Mouse (Mus musculus) heart, embryonic 13.5 days (tissue): ENCODE results near the gene Slc25a23. TPM values are rescaled to one million over a fixed set of nuclear protein-coding genes. Genes with fewer than 3 reads are reported as not detected.

Experiments
- ATAC-seq: fragments of 200-750 bp; cut with Nextera tagmentation; 2 replicates; pipeline ENCODE4 v1.8.0; 2017; ENCODE audit warnings: moderate TSS enrichment; ENCODE audit not compliant: insufficient number of reproducible peaks, low FRiP score, low TSS enrichment; ENCODE audit errors: extremely low read depth
- H3K27ac ChIP-seq: fragments of 300-500 bp; sonication (generic); replicated peaks from 2 replicates; pipeline ENCODE4 v1.5.1; 2015; ENCODE audit warnings: moderate library complexity, mild to moderate bottlenecking, inconsistent platforms
- H3K27me3 ChIP-seq: fragments of 300-500 bp; sonication (generic); replicated peaks from 2 replicates; pipeline ENCODE4 v1.6.1; 2015; ENCODE audit warnings: mild to moderate bottlenecking, inconsistent platforms
- H3K36me3 ChIP-seq: fragments of 300-500 bp; sonication (generic); 2 replicates; pipeline ENCODE4 v1.6.1; 2015; ENCODE audit warnings: mild to moderate bottlenecking, inconsistent platforms
- H3K4me1 ChIP-seq: fragments of 300-500 bp; sonication (generic); 2 replicates; pipeline ENCODE4 v1.6.1; 2015; ENCODE audit warnings: inconsistent platforms
- H3K4me2 ChIP-seq: fragments of 300-500 bp; sonication (generic); 2 replicates; pipeline ENCODE4 v1.6.1; 2015; ENCODE audit warnings: inconsistent platforms, mild to moderate bottlenecking, moderate library complexity
- H3K4me3 ChIP-seq: fragments of 300-500 bp; sonication (generic); 2 replicates; pipeline ENCODE4 v1.5.1; 2015; ENCODE audit warnings: moderate library complexity, mild to moderate bottlenecking, inconsistent platforms
- H3K9ac ChIP-seq: fragments of 300-500 bp; sonication (generic); 2 replicates; pipeline ENCODE4 v1.6.1; 2015; ENCODE audit warnings: inconsistent platforms, mild to moderate bottlenecking, moderate library complexity
- H3K9me3 ChIP-seq: fragments of 300-500 bp; sonication (generic); 2 replicates; pipeline ENCODE4 v1.6.1; 2016; ENCODE audit warnings: inconsistent platforms
- WGBS: fragments of 180-500 bp; shearing (Covaris S2); methylation state at CpG from one replicate; pipeline ENCODE4 v1.1.7; 2015; ENCODE audit warnings: mixed read lengths; 5-methylcytosine and 5-hydroxymethylcytosine counted together
- polyA plus RNA-seq: library from polyadenylated mRNA; unstranded; fragments of >200 nt; fragmentation: Nextera tagmentation; extraction: Ambion mirVana; gene quantifications from 2 replicates; pipeline ENCODE4 v1.2.1, GENCODE M21; 2015

Slc25a23 gene
- polyA plus RNA-seq, 1 experiment from 2014 or later, result 13.2 TPM

- Histone ChIP-seq H3K27me3 (no peaks in the 10 kb centered on the region), H3K27ac (no peak overlapping the region), H3K36me3 (peaks cover 70% of the 10 kb centered on the region), H3K9ac (no peak overlapping the region), H3K4me2 (no peak overlapping the region), H3K4me1 (no peaks in the 10 kb centered on the region), H3K4me3 (no peak overlapping the region), H3K9me3 (no peaks in the 10 kb centered on the region)
- no peak for ATAC-seq
- 91% methylated on average over 3 of the region's 3 CpGs for WGBS
Measured at GRCm38 (mm10) chr17:57048816-57049215, 10.8 kb downstream of the Slc25a23 start.

GRCm38 (mm10) chr17:57047406-57047805 lies 12.3 kb downstream of the Slc25a23 start:
- Histone ChIP-seq H3K9ac (no peak overlapping the region), H3K27me3 (no peaks in the 10 kb centered on the region), H3K4me3 (no peak overlapping the region), H3K4me2 (no peak overlapping the region), H3K27ac (no peak overlapping the region), H3K4me1 (peaks cover 6% of the 10 kb centered on the region), H3K36me3 (peaks cover 56% of the 10 kb centered on the region), H3K9me3 (no peaks in the 10 kb centered on the region)
- ATAC-seq, result no peak
- 25% methylated on average over 5 of the region's 5 CpGs for WGBS

- Histone ChIP-seq H3K4me3 (no peak within 1 kb of the TSS), H3K27ac (no peak within 1 kb of the TSS), H3K4me1 (peaks cover 7% of the 10 kb centered on the region), H3K36me3 (peaks cover 17% of the 10 kb centered on the region), H3K9me3 (no peaks in the 10 kb centered on the region), H3K9ac (no peak within 1 kb of the TSS), H3K27me3 (peaks cover 40% of the 10 kb centered on the region), H3K4me2 (no peak within 1 kb of the TSS)
- 64% methylated on average over 8 of the region's 8 CpGs for WGBS
- ATAC-seq, result no peak
Measured at GRCm38 (mm10) chr17:57041554-57041953, 18.1 kb downstream of the Slc25a23 start, which contains the start of gene Slc25a41. Gene Slc25a41, minus strand, starts transcription at chr17:57041654.

- Histone ChIP-seq H3K36me3 (no peaks in the 10 kb centered on the region), H3K4me1 (peaks cover 7% of the 10 kb centered on the region), H3K9me3 (no peaks in the 10 kb centered on the region), H3K27me3 (peaks cover 42% of the 10 kb centered on the region), H3K4me3 (0 out of 2 replicates have a peak overlapping the region, but pooled peaks have one; percentile 9), H3K27ac (no peak overlapping the region), H3K4me2 (no peak overlapping the region), H3K9ac (no peak overlapping the region)
- ATAC-seq, result no peak
- WGBS, result 36% methylated on average over 8 of the region's 8 CpGs
Measured at GRCm38 (mm10) chr17:57038978-57039377, 20.7 kb downstream of the Slc25a23 start.

GRCm38 (mm10) chr17:57032854-57033253 lies 26.8 kb downstream of the Slc25a23 start:
- Histone ChIP-seq H3K9me3 (no peaks in the 10 kb centered on the region), H3K4me2 (peak overlapping the region; percentile 73; the same call in 1 of the 2 replicates), H3K4me1 (peaks cover 23% of the 10 kb centered on the region), H3K27ac (no peak overlapping the region), H3K4me3 (no peak overlapping the region; the same call in 1 of the 2 replicates), H3K9ac (no peak overlapping the region), H3K27me3 (peaks cover 15% of the 10 kb centered on the region), H3K36me3 (peaks cover 12% of the 10 kb centered on the region)
- ATAC-seq, result no peak
- 85% methylated on average over 4 of the region's 4 CpGs for WGBS

GRCm38 (mm10) chr17:57031661-57032420 lies 27.8 kb downstream of the Slc25a23 start:
- Histone ChIP-seq H3K9ac (peak overlapping the region; percentile 77), H3K27ac (peak overlapping the region; percentile 89), H3K4me1 (peaks cover 23% of the 10 kb centered on the region), H3K36me3 (peaks cover 22% of the 10 kb centered on the region), H3K4me3 (peak overlapping the region; percentile 95), H3K27me3 (peaks cover 5% of the 10 kb centered on the region; the same call in 1 of the 2 replicates), H3K4me2 (peak overlapping the region; percentile 73), H3K9me3 (no peaks in the 10 kb centered on the region)
- ATAC-seq, result peak; percentile 96
- WGBS, result under 1% methylated on average over 38 of the region's 38 CpGs

GRCm38 (mm10) chr17:57030931-57031660 lies 28.6 kb downstream of the Slc25a23 start, which contains the start of gene Khsrp:
Gene Khsrp, minus strand, starts transcription at chr17:57031522.
- peak; percentile 1; the same call in 1 of the 2 replicates for ATAC-seq
- WGBS, result under 1% methylated on average over 87 of the region's 99 CpGs
- H3K9ac ChIP-seq, result peak within 1 kb of the TSS; percentile 100
- H3K4me2 ChIP-seq, result peak within 1 kb of the TSS; percentile 92
- no peaks in the 10 kb centered on the region for H3K27me3 ChIP-seq
- H3K9me3 ChIP-seq, result no peaks in the 10 kb centered on the region
- H3K4me1 ChIP-seq, result peaks cover 23% of the 10 kb centered on the region
- peaks cover 29% of the 10 kb centered on the region for H3K36me3 ChIP-seq
- peak within 1 kb of the TSS; percentile 95 for H3K4me3 ChIP-seq
- peak within 1 kb of the TSS; percentile 94 for H3K27ac ChIP-seq

GRCm38 (mm10) chr17:57029691-57030090 lies 30.0 kb downstream of the Slc25a23 start:
- Histone ChIP-seq H3K4me3 (peak overlapping the region; percentile 95), H3K4me2 (peak overlapping the region; percentile 92), H3K27me3 (no peaks in the 10 kb centered on the region), H3K36me3 (peaks cover 43% of the 10 kb centered on the region), H3K9me3 (no peaks in the 10 kb centered on the region), H3K27ac (peak overlapping the region; percentile 94; the same call in 1 of the 2 replicates), H3K4me1 (peaks cover 23% of the 10 kb centered on the region), H3K9ac (peak overlapping the region; percentile 100)
- 24% methylated on average over 8 of the region's 8 CpGs for WGBS
- ATAC-seq, result no peak

GRCm38 (mm10) chr17:57027471-57027870 lies 32.2 kb downstream of the Slc25a23 start:
- no peak overlapping the region for H3K27ac ChIP-seq
- peaks cover 66% of the 10 kb centered on the region for H3K36me3 ChIP-seq
- no peaks in the 10 kb centered on the region for H3K9me3 ChIP-seq
- H3K9ac ChIP-seq, result no peak overlapping the region
- no peak overlapping the region for H3K4me3 ChIP-seq
- no peak overlapping the region for H3K4me2 ChIP-seq
- H3K27me3 ChIP-seq, result no peaks in the 10 kb centered on the region
- peaks cover 20% of the 10 kb centered on the region for H3K4me1 ChIP-seq
- no peak for ATAC-seq
- 84% methylated on average over 4 of the region's 4 CpGs for WGBS

- Histone ChIP-seq H3K9ac (no peak overlapping the region), H3K27me3 (no peaks in the 10 kb centered on the region), H3K36me3 (peaks cover 68% of the 10 kb centered on the region), H3K9me3 (no peaks in the 10 kb centered on the region), H3K27ac (no peak overlapping the region), H3K4me2 (no peak overlapping the region), H3K4me1 (no peaks in the 10 kb centered on the region), H3K4me3 (no peak overlapping the region)
- no peak for ATAC-seq
- 82% methylated on average over 5 of the region's 5 CpGs for WGBS
Measured at GRCm38 (mm10) chr17:57020960-57021359, 38.7 kb downstream of the Slc25a23 start.

- H3K27me3 ChIP-seq, result no peaks in the 10 kb centered on the region
- H3K4me2 ChIP-seq, result no peak overlapping the region
- H3K4me1 ChIP-seq, result no peaks in the 10 kb centered on the region
- H3K9me3 ChIP-seq, result no peaks in the 10 kb centered on the region
- no peak overlapping the region for H3K4me3 ChIP-seq
- peaks cover 55% of the 10 kb centered on the region for H3K36me3 ChIP-seq
- no peak overlapping the region for H3K9ac ChIP-seq
- no peak for ATAC-seq
- 69% methylated on average over 2 of the region's 2 CpGs for WGBS
- H3K27ac ChIP-seq, result no peak overlapping the region
Measured at GRCm38 (mm10) chr17:57019693-57020092, 40.0 kb downstream of the Slc25a23 start.
